Mouse (Mus musculus) MN1 (cell line): ENCODE measurements around the gene Fam217b.

ENCODE experiments used
- DNase-seq: peaks from one replicate; pipeline ENCODE4 v3.0.0-alpha.2; 2016; ENCODE audit warnings: low spot score

The Fam217b gene

GRCm38 (mm10) chr2:178437311-178437710, 23.0 kb downstream of the Fam217b start:
- DNase-seq, result no peak

GRCm38 (mm10) chr2:178449386-178449785, 35.1 kb downstream of the Fam217b start:
- DNase-seq, result no peak

- no peak for DNase-seq
Observed at GRCm38 (mm10) chr2:178450236-178450635, 35.9 kb downstream of the Fam217b start.

- no peak for DNase-seq
Observed at GRCm38 (mm10) chr2:178450961-178451360, 36.6 kb downstream of the Fam217b start.

GRCm38 (mm10) chr2:178454664-178455516, 40.6 kb downstream of the Fam217b start:
- no peak for DNase-seq

- no peak for DNase-seq
Observed at GRCm38 (mm10) chr2:178457414-178457813, 43.1 kb downstream of the Fam217b start.

GRCm38 (mm10) chr2:178460353-178460752, 46.0 kb downstream of the Fam217b start:
- DNase-seq, result no peak

GRCm38 (mm10) chr2:178471546-178472480, 57.5 kb downstream of the Fam217b start:
- DNase-seq, result no peak

GRCm38 (mm10) chr2:178473916-178474315, 59.6 kb downstream of the Fam217b start:
- DNase-seq, result no peak
